Mouse (Mus musculus) adrenal gland, adult 8-10 months (tissue): Measurements from ENCODE around the gene Hdac8. TPM values are rescaled to one million over a fixed set of nuclear protein-coding genes. Genes with fewer than 3 reads are reported as not detected.
A peak's percentile ranks its signal among the peaks of the same experiment; 100 is the strongest.

Experiments used
- DNase-seq: peaks from one replicate; pipeline ENCODE4 v3.0.0; 2022
- total RNA-seq, 4 experiments: library from RNA; stranded (reverse); gene quantifications; 2 replicates each; pipeline ENCODE4 v1.2.4; 2022

The Hdac8 gene
- total RNA-seq, 4 experiments from 2014 or later, result 8.0 to 16.4 (median 13.4) TPM

GRCm38 (mm10) chrX:102339396-102340155 lies 165.6 kb downstream of the Hdac8 start:
- no peak for DNase-seq

- no peak for DNase-seq
These were observed 185.5 kb downstream of the Hdac8 start for GRCm38 (mm10) chrX:102319696-102320095.

GRCm38 (mm10) chrX:102319252-102319651 lies 185.9 kb downstream of the Hdac8 start:
- no peak for DNase-seq

- no peak for DNase-seq
These were observed 186.4 kb downstream of the Hdac8 start for GRCm38 (mm10) chrX:102318782-102319181.

DNA sequence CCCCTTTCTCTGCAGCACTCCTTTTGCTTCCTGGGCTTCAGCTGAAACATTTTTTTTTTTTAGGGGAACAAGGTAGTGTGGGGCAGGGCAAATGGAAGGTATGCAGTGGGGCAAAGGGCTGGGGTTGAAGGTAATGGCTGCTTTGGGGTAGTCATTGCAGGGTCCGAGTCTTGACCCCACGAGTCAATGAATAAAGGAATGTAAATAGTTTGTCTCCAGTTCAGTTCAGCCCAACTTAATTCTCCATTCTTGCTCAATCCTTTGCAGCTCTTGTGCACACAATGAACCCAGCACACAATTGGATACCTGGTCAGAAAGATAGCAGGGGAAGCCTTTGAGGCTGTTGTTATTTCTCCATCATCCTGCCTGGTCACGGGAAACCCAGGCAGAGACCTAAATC lies 194.0 kb downstream of the Hdac8 start:
- no peak for DNase-seq

DNA sequence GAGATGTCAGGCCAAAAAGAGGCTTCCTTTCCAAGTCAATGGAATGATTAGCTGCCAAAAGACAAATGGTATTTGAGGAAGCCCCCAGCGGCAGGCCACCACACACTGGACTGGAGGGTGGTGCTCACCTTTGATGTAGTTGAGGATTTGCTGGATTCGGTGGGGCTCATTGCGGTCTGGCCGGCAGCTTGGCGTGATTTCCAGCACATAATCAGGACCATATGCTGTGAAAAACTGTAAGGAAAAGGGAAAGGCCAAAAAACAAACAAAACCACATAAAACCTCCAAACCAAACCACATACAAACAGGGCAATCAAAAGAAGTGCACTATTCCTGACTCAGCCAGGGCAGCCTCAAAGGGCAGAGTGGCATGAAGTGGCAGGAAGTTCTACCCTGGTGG lies 197.6 kb downstream of the Hdac8 start:
- no peak for DNase-seq

DNA sequence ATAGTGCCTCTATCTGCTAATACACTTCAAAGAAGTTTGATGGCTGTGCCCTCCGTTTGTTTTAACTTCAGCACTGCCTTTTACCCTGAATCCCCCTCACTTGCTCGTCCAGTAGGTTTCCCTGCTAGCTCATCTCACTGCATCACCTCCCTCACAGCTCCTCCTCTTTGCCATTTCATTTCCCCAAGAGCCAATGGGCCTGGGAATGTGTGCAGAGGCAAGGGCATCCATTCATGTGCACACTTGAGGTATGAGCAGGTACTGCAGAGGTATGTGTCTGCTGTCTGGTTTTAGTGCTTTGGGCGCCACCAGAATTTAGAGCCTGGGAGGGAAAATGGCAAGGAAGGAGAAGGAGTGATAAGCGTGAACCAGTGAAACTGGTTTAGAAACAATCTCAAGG lies 199.4 kb downstream of the Hdac8 start:
- no peak for DNase-seq

DNA sequence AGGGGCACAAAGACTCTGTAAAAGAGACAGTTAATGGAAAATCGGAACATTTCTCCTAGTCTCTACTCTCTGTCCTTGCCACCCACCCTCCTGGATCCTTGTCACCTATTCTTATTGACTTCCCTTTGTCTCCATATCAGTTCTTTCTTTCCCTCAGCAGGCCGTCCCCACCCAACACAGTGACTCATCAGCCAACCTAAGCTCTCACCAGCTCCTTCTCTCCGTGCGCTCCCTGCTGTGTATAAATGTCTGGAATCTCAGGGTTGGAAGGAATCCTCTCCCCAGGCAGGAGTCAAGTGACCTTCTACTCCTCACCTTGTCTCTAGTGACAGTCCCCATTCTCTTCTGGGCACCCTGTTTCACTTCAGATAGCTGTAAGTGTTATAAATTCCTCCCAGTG lies 200.2 kb downstream of the Hdac8 start:
- DNase-seq, result no peak

DNA sequence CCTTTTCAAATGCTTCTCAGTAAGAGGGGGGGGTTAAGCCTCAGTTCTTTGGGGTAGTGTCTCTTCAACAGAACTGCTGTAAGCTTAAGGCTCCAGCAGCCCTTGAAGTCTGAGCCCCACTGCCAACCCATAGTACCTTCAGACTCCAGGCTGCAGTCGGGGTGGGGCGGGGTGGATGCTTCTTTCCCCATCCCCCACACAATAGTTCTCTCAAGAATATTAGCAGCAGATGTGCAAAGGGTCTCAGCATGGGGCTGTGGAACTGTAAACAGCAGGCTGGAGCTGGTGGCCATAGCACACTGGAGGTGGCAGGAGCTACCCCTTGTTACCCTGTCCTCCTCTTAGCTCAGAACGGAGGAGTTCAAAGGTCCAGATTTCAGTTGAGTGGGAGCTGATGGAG lies 202.7 kb downstream of the Hdac8 start:
- DNase-seq, result no peak

GRCm38 (mm10) chrX:102284889-102285288 lies 220.3 kb downstream of the Hdac8 start:
- DNase-seq, result no peak

GRCm38 (mm10) chrX:102262620-102263345 lies 242.4 kb downstream of the Hdac8 start:
- DNase-seq, result no peak

- DNase-seq, result no peak
These were observed 245.4 kb downstream of the Hdac8 start for GRCm38 (mm10) chrX:102259772-102260171.

DNA sequence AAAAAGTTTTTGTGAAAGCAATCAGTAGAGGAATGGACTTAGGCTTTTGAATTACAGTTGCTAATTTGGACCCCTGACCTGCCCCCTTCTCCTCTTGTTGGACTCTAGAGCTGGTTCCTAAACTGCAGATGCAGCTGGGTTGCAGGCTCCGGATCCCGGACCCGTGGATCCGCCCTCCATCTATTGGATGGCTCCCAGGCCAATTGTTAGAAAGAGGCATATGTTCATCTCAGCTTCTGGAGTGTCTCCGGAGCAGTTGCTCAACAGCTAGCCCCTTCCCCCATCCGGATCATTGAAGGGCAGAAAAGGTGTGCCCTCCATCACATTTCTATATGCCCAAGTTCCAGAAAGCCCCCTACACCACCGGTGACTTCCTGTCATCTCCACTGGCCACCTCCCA lies 251.3 kb downstream of the Hdac8 start:
- DNase-seq, result no peak

DNA sequence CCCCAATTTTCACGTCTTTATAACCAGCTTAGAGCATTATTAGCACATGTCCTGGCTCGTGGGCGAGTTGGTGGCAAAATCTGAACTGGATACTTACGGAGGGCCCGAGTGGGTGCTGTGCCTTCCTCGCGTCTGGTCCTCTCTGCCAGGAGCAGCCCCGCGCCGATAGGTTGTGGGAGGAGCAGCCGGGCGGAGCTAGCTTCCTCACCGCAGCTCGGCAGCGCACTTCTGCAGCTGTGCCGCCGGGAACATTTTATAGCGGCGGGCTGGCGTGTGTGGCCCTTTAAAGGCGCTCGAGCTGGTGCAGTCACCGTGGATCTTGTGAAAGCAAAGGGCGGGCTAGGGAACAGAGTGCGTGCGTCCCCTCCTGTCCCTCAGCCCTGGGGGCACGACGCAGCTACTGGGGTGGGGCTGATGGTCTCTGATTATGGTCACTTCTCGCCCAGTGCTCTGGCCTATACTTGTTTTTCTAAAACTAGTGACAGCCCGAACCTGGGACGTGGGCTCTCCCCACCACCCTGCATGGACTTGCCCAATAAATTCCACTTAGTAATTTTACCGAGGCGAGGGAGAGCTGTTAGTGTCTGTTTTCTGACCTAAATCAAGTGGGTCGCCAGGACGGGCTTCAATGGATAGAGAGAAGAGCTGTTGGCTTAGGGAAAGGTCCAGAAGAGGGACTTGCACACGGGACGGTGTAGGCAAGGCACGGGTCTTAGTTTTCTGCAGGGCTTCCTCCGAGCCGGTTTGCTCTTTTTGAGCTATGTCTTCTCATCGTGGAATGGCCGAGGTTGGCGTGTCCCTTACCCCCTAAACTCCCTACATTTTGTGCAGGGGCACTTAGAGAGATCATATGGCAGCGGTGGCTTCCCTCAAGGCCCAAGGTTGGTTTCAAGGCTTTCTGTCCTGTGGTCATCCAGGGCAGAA lies 253.0 kb downstream of the Hdac8 start, which contains the start of gene Cited1:
Cited1 (minus strand) TSS at position 245 of the 924 bp plus-strand sequence.
- peak; percentile 55 for DNase-seq

GRCm38 (mm10) chrX:102251221-102251936 lies 253.8 kb downstream of the Hdac8 start:
- no peak for DNase-seq

GRCm38 (mm10) chrX:102250891-102251170 lies 254.3 kb downstream of the Hdac8 start:
- DNase-seq, result no peak

DNA sequence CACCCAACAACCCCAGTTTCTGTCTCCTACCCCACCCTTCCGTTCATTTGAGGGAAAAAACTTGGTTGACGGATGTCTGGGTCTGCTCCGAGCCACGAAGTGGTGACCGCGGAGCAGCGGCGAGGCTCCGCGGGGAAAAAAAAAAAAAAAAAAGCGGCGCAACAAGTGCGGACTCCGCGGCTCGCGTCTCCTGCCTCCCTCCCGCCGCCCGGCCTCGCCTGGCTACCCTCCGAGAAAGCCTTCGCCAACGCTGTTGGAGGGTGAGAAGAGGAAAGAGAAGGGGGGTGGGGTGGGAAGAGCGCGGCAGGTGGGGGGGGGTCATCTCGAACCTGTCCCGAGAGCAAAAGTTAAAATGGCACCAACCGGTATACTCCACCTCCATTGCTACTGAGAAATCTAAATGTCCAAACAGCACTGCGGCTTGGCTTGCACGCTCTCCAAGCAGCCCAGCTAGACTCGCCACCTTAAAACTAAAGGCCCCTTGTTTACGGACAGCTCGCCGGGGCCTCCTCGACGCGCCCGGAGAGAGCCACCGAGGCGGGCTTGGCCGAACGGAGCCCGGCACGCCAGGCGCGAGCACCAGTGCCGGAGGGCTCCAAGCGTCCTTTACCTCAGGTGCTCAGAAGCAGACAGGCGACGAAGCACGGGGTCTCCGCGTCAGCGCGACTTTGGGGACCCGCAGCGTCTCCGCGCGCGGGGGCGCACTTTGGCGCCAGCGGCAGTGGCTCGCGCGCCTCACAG lies 254.8 kb downstream of the Hdac8 start:
- DNase-seq, result no peak

- no peak for DNase-seq
These were observed 260.8 kb downstream of the Hdac8 start for GRCm38 (mm10) chrX:102244334-102244733.
